Mouse (Mus musculus) thymus, adult 18-20 months (tissue): ENCODE results near the gene Spsb1.

Source experiments
- DNase-seq, 2 experiments: peaks; one replicate each; pipeline ENCODE4 v3.0.0; 2022; ENCODE audit warnings: mixed read lengths in 2 of 2

Spsb1 gene

GRCm38 (mm10) chr4:149853698-149854284 lies 101.1 kb downstream of the Spsb1 start:
- no peak for DNase-seq

- DNase-seq = no peak
Observed at GRCm38 (mm10) chr4:149851554-149851953, 103.3 kb downstream of the Spsb1 start.

GRCm38 (mm10) chr4:149850674-149851073 lies 104.2 kb downstream of the Spsb1 start:
- no peak for DNase-seq

- DNase-seq = no peak
Observed at GRCm38 (mm10) chr4:149850045-149850444, 104.8 kb downstream of the Spsb1 start.

DNA sequence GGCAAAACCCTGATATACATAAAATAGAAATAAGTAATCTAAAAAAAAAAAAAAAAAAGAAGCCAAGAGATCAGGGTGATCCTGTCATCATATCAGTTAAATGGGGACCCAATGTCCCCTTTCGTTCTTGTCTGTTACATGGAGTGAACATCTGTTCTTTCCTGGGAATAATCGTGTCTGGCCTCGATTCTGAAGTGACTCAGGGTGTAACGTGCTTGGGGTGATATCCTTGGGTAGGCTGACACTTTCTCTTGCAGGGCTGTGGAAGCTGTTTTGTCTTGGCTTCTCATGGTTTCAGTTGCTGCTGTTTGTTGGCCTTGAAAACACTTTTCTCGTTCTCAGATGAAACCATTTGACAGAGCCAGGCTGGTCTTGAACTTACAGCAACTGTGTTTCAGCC lies 105.8 kb downstream of the Spsb1 start:
- no peak for DNase-seq

DNA sequence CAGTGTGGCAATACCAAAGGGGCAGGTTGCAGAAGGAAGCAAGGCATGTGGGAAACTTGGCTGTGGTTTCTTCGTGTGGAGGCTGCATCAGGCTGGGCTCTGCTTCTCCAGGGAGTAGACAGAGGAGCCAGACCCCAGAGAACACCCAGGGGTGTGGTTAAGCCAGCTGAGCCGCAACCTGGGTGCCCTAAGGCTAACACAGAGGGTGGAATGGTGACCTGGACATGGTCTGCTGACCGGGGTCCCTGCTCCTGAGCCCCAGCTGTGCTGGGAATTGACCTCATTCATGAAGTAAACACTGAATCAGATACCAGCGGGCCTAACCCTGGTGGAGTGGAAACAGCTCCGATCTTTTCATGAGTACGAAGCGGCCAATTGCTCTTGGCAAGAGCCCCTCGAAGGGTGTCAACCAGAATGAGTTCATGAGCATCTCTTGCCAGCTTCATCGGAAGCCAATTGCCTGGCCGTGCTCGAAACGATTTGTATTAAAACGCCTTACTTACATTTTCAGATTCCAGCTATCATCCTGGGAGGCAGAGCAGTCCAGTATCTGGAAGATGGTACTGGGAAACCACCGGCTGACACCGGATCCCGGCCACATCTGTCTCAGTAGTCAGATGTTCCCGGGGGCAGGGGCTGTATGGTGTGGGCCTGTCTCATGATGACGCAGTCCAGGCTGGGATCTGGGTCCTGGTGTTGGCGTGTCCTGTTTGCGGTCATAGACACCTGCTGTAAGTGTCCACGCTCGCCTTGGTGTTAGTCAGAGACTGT lies 107.8 kb downstream of the Spsb1 start:
- no peak for DNase-seq
